Mouse (Mus musculus) cerebellum, postnatal 25 days (tissue): ENCODE measurements around the gene Tesk1.

Experiments used
- DNase-seq, 2 experiments: peaks; one replicate each; pipeline ENCODE4 v3.0.0; 2021; ENCODE audit warnings: mixed read lengths in 2 of 2

Tesk1 gene

GRCm38 (mm10) chr4:43496587-43496986 lies 54.8 kb downstream of the Tesk1 start:
- no peak for DNase-seq

GRCm38 (mm10) chr4:43497405-43497804 lies 55.7 kb downstream of the Tesk1 start:
- DNase-seq: no peak
